Mouse (Mus musculus) kidney, postnatal 4 days (tissue): ENCODE results near the gene Gm16440.
"Not testable (repeated sequence)": the region's sequence is repeated elsewhere in the genome, so short reads cannot be mapped to it uniquely, and the experiment has no call there.

ENCODE experiments used
- DNase-seq, 2 experiments: peaks; one replicate each; pipeline ENCODE4 v3.0.0; 2021; ENCODE audit warnings: mixed read lengths in 2 of 2

Gene Gm16440

DNA sequence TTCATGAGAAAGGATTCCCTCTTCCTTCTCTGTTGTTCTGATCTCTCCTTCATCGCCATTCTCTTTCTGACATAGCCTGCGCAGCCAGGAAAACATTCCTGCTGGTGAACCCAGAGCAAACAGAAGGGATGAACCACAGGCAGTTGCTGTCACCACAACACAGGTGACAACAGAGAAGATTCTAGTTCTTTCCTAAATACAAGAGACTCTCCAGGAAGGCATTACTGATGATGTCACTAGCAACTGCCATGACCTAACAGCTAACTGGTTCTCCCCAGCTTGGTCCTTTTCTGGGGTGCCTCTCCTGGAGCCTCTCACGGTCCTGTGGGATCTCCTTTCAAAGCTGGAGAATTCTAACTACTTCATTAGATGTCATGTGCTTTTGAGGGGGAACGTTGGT lies at the start of gene Gm16440:
Gm16440 (minus strand) TSS at position 101 of the 400 bp plus-strand sequence.
- DNase-seq: not testable (repeated sequence)

DNA sequence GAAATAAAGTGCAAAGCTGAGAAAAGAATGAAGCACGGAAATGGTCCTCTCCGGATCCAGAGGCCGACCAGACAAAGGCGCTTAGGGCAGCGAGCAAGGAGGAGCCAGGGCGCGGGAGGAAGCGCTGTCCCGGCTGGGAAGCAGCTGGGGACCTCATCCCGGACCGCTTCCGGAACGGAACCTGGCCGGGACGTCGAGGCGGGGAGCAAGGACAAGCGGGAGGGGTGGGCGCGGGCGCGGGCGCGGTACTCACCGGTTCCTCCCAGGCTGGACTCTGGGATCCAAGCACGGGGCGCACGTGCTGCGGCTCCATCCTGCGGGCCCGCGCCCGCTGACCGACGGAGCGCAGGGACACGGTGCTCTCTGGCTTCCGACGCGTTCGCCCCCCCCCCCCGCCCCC lies 36.6 kb upstream of the Gm16440 start:
- peak; percentile 55 to 67 for DNase-seq

DNA sequence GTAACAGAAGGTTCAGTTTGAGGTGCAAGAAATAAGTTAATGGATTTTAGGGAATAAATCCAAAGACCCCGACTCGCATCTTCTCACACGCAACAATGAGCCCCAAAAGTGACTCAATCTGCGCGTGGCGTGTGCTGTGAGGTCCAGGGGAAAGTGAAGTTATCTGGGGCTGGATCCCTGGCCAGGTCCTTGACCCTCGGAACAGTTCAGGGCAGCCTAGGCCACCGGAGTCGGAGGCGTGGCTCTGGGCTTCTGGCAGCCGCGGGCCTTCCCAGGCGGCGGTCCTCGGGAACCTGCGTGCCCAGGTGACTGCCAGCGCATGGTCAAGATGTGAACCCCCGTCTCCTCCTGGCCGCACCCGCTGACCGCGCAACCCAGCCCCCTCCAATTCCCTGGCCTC lies 36.2 kb upstream of the Gm16440 start:
- peak; percentile 13 to 22 for DNase-seq

DNA sequence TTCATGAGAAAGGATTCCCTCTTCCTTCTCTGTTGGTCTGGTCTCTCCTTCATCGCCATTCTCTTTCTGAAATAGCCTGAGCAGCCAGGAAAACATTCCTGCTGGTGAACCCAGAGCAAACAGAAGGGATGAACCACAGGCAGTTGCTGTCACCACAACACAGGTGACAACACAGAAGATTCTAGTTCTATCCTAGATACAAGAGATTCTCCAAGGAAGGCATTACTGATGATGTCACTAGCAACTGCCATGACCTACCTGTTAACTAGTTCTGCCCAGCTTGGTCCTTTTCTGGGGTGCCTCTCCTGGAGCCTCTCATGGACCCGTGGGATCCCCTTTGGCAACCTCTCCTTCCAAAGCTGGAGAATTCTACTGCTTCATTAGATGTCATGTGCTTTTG lies 22.3 kb upstream of the Gm16440 start, which contains the start of gene Gm3591:
Gm3591 (minus strand) TSS at position 101 of the 400 bp plus-strand sequence.
- DNase-seq: not testable (repeated sequence)

DNA sequence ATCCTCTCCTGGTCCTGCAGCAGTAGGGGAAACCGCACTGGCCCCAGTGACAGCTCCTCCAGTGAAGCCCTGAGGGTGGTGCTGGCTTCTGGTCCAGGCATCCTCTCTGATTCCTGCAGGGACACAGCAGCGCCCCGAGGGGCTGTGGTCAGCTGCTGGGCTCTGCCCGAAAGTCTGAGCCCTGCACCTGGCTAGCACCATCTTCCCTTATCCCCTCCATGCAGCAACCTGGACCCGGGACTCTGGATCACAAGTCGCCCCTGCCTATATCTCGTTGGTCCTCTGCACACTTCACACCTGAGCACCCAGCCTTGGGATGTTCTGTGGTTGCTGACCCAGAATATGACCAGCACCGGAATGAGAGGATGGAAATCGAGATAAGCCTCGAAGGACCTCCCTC lies 46.5 kb downstream of the Gm16440 start, which contains the start of gene Gm3618:
Gm3618 (minus strand) TSS at position 101 of the 400 bp plus-strand sequence.
- DNase-seq: not testable (repeated sequence)
